Mouse (Mus musculus) olfactory bulb, adult 2 months (tissue): ENCODE data around the gene Dhrs1. TPM values are rescaled to one million over a fixed set of nuclear protein-coding genes. Genes with fewer than 3 reads are reported as not detected.
"Not testable (repeated sequence)": the region's sequence is repeated elsewhere in the genome, so short reads cannot be mapped to it uniquely, and the experiment has no call there.

ENCODE experiments used
- H3K27ac ChIP-seq: fragments of 200-500 bp; 2 replicates; pipeline ENCODE4 v1.5.1; 2012; ENCODE audit warnings: low read depth, low read length; ENCODE audit not compliant: insufficient read depth
- H3K4me1 ChIP-seq: fragments of 200-500 bp; 2 replicates; pipeline ENCODE4 v1.6.1; 2012; ENCODE audit warnings: low read length; ENCODE audit not compliant: control insufficient read depth, insufficient read depth
- H3K4me3 ChIP-seq: fragments of 200-500 bp; 2 replicates; pipeline ENCODE4 v1.5.1; 2012; ENCODE audit warnings: mild to moderate bottlenecking, low read depth, low read length, moderate library complexity; ENCODE audit not compliant: insufficient read depth
- CTCF ChIP-seq: fragments of 200-500 bp; IDR thresholded peaks from 2 replicates; pipeline ENCODE4 v1.5.1; 2012; ENCODE audit warnings: low read depth, mild to moderate bottlenecking, low read length, moderate library complexity; ENCODE audit not compliant: insufficient read depth
- POLR2A ChIP-seq: fragments of 200-500 bp; IDR thresholded peaks from 2 replicates; pipeline ENCODE4 v1.6.1; 2012; ENCODE audit warnings: mild to moderate bottlenecking, low read depth, low read length, moderate library complexity; ENCODE audit not compliant: insufficient read depth
- WGBS: fragments of 180-500 bp; shearing (Covaris S2); methylation state at CpG from one replicate; pipeline ENCODE4 v1.1.7; 2018; 5-methylcytosine and 5-hydroxymethylcytosine counted together
- polyA plus RNA-seq: library from polyadenylated mRNA; stranded (reverse); fragments of >200 nt; gene quantifications from 2 replicates; pipeline ENCODE4 v1.2.4, GENCODE M21; 2012; ENCODE audit warnings: low replicate concordance; ENCODE audit not compliant: missing spikeins, insufficient read depth, insufficient read length

Gene Dhrs1
- polyA plus RNA-seq, 1 experiment = not detected

DNA sequence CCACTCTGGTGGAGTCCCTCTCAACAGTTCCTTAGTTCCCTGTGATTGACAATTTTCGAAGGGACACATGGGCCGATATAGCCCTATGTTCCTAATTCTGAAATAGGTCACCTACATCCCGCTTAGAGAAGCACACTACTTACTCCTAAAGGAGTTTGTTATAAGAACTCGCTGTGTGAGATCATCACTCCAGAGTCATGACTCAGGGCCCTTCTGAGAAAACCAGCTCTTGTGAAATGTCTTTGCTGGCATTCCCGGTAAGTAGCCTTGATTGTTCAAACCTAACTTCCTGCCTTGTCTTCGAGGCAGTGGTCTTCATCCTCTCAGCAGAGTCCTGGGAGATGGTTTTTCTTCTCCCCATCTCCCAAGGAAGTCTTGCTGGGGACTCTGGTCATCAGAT, 23.1 kb upstream of the Dhrs1 start:
- H3K27ac ChIP-seq = no peak overlapping the region
- 81% methylated on average over 6 of the region's 6 CpGs for WGBS
- H3K4me1 ChIP-seq = peaks cover 8% of the 10 kb centered on the region
- H3K4me3 ChIP-seq = no peak overlapping the region
- no peak for TF ChIP-seq CTCF
- no peak for TF ChIP-seq POLR2A

DNA sequence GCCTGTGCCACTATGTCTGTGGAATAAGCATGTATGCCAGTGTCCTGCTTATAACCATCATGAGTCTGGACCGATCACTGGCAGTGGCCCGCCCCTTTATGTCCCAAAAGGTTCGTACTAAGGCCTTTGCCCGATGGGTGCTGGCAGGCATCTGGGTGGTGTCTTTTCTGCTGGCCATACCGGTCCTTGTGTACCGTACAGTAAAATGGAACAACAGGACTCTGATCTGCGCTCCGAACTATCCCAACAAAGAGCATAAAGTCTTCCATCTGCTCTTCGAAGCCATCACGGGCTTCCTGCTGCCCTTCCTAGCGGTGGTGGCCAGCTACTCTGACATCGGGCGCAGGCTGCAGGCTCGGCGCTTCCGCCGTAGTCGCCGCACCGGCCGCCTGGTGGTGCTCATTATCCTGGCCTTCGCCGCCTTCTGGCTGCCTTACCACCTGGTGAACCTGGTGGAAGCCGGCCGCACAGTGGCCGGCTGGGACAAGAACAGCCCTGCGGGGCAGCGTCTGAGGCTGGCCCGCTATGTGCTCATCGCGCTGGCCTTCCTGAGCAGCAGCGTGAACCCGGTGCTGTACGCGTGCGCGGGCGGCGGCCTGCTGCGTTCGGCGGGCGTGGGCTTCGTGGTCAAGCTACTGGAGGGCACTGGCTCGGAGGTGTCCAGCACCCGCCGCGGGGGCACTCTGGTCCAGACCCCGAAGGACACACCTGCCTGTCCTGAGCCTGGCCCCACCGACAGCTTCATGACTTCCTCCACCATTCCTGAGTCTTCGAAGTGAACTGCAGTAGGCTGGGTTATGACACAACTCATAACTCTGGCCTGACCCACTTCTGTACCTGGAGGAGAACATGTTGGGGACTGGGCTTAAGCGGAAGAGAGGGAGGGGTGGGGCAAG, 22.3 kb upstream of the Dhrs1 start:
- peak overlapping the region; percentile 41 for H3K4me3 ChIP-seq
- H3K4me1 ChIP-seq = peaks cover 9% of the 10 kb centered on the region
- no peak overlapping the region for H3K27ac ChIP-seq
- WGBS = 12% methylated on average over 52 of the region's 52 CpGs
- TF ChIP-seq POLR2A = 0 out of 2 replicates have a peak, but pooled peaks have one; percentile 20
- TF ChIP-seq CTCF = peak; percentile 36; the same call in 1 of the 2 replicates

DNA sequence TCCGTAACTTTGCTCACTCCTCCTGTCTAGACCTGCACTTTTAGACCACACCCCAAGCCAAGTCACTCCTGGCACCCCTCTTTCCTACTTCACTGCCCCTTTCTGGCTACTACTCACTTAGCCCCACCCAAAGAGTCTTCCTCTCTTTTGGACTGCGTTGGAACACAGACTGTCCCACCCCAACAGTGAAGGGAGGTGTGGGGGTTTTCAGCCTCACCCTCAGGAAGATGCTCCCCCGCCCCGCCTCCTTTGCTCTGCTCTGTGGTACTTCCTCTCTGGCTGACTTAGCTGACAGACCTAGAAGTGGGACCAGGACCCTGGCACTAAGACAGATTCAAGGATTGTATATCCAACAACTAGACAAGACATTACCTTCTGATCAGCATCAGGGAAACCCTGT, 20.2 kb upstream of the Dhrs1 start, which contains the start of gene Ltb4r1:
Gene Ltb4r1, plus strand, starts transcription at position 267 of the 400 bp plus-strand sequence.
- 75% methylated on average over 4 of the region's 4 CpGs for WGBS
- H3K4me3 ChIP-seq = no peak within 1 kb of the TSS
- peaks cover 21% of the 10 kb centered on the region for H3K4me1 ChIP-seq
- H3K27ac ChIP-seq = no peak within 1 kb of the TSS
- TF ChIP-seq POLR2A = no peak
- no peak for TF ChIP-seq CTCF

DNA sequence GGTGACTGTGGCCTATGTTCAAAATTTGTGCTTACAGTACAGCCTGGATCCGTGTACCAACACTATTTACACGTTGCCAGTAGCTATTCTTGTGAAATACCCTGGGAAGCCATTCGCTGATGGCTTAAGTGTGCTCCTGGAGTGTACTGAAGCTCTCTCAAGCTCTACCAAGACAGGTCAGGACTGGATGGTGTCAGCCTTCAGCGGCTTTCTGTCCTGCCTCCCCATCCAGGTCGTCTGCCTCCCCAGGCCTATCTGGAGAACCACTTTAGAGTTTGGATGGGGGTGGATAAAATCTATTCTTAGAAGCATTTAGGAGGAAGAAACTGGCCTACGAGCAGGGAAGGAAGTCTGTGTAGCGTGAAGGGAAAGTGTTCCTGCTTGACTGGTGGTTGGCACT, 17.7 kb upstream of the Dhrs1 start:
- H3K27ac ChIP-seq = no peak overlapping the region
- no peak for TF ChIP-seq POLR2A
- TF ChIP-seq CTCF = no peak
- 58% methylated on average over 7 of the region's 7 CpGs for WGBS
- no peak overlapping the region for H3K4me3 ChIP-seq
- peaks cover 21% of the 10 kb centered on the region for H3K4me1 ChIP-seq

DNA sequence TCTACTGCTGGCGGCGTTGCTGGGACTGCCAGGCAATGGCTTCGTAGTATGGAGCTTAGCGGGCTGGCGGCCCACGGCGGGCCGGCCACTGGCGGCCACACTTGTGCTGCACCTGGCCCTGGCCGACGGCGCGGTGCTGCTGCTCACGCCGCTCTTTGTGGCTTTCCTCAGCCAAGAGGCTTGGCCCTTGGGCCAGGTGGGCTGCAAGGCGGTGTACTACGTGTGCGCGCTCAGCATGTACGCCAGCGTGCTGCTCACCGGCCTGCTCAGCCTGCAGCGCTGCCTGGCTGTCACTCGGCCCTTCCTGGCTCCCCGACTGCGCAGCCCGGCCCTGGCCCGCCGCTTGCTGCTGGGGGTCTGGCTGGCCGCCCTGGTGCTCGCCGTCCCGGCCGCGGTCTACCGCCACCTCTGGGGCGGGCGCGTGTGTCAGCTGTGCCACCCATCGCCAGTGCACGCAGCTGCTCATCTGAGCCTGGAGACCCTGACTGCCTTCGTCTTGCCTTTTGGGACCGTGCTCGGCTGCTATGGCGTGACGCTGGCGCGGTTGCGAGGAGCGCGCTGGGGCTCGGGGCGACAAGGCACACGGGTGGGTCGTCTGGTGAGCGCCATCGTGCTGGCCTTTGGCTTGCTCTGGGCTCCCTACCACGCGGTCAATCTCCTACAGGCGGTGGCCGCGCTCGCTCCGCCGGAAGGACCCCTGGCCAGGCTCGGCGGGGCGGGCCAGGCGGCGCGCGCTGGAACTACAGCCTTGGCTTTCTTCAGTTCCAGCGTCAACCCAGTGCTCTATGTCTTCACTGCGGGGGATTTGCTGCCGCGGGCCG, 16.7 kb upstream of the Dhrs1 start:
- WGBS = 2% methylated on average over 77 of the region's 77 CpGs
- H3K4me1 ChIP-seq = peaks cover 13% of the 10 kb centered on the region
- TF ChIP-seq CTCF (no peak), POLR2A (no peak)
- H3K4me3 ChIP-seq = peak overlapping the region; percentile 59
- no peak overlapping the region for H3K27ac ChIP-seq

DNA sequence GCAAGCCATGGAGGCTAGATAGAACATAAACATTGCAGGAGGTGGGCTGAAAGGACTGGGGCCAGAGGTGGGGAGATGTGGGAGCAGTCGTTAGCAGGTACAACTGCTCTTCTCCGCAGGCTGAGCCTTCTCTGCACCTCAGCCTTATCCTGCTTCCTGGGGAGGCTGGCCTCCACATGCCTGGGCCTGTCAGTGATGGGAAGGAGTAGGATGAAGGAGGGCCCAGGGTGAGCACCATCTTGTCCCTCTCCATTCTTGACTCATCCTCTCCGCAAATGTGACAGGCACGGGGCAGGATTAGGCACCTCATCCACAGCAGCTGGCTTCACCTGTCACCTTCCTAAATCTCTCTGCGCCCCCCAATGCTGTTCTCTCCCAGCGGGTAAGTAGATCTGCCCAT, 15.7 kb upstream of the Dhrs1 start, which contains the start of gene Ltb4r2:
Gene Ltb4r2, plus strand, starts transcription at position 266 of the 400 bp plus-strand sequence.
- WGBS = 79% methylated on average over 6 of the region's 6 CpGs
- TF ChIP-seq POLR2A = no peak
- no peak for TF ChIP-seq CTCF
- Histone ChIP-seq H3K27ac (no peak within 1 kb of the TSS), H3K4me1 (peaks cover 13% of the 10 kb centered on the region), H3K4me3 (peak within 1 kb of the TSS; percentile 59)

DNA sequence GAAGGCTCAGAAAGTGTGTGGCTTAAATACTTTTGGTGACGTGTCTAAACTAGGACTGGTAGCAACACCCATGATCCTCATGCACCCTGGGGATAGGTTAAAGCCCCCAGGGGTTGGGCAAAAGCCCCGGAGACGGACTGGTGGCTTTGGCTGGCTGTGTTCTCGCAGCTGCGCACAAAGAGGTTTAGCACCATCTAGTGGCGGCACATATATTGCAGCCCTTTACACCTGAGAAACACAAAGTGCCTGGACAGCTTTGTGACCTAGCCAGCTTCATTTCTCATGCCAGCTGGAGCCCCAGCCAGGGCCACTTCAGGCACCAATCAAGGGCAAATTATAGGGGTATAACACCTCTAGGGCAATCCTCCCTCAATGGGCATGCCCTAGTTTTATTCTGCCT, 14.7 kb upstream of the Dhrs1 start:
- peaks cover 13% of the 10 kb centered on the region for H3K4me1 ChIP-seq
- 1% methylated on average over 6 of the region's 6 CpGs for WGBS
- not testable (repeated sequence) for H3K4me3 ChIP-seq, H3K27ac ChIP-seq
- TF ChIP-seq CTCF = peak; percentile 34; the same call in 1 of the 2 replicates

DNA sequence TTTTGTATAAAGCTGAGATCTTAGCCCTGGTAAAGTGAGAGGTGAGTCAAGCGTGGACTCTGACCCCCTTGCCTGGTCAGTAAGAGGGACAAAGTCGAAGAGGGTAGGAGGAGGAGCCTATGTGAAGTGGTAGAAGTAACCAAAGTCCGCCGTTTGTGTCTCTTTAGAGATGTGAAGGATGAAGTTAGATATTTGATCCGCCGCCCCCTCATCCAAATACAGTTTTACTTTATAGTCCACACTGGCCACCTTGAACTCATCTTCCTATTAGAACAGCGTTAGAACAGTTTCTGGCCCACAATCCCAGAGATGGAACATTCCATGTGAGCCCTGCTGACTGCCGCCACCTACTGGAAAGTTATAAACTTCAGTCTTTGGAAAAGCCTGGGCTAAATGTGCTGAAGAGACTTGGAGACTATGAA, 12.9 kb upstream of the Dhrs1 start, which contains the start of gene Cideb:
Gene Cideb, minus strand, starts transcription at position 96 of the 422 bp plus-strand sequence.
- WGBS = 11% methylated on average over 8 of the region's 8 CpGs
- TF ChIP-seq CTCF = no peak
- TF ChIP-seq POLR2A = no peak
- H3K27ac ChIP-seq = no peak within 1 kb of the TSS
- H3K4me1 ChIP-seq = peaks cover 13% of the 10 kb centered on the region
- H3K4me3 ChIP-seq = no peak within 1 kb of the TSS
